Mouse (Mus musculus) frontal cortex, postnatal 25 days (tissue): ENCODE data around the gene Cntnap2.
"Not testable (repeated sequence)": the region's sequence is repeated elsewhere in the genome, so short reads cannot be mapped to it uniquely, and the experiment has no call there.

ENCODE experiments used
- DNase-seq, 2 experiments: peaks; one replicate each; pipeline ENCODE4 v3.0.0; 2022; ENCODE audit warnings: low spot score in 2 of 2

The Cntnap2 gene

DNA sequence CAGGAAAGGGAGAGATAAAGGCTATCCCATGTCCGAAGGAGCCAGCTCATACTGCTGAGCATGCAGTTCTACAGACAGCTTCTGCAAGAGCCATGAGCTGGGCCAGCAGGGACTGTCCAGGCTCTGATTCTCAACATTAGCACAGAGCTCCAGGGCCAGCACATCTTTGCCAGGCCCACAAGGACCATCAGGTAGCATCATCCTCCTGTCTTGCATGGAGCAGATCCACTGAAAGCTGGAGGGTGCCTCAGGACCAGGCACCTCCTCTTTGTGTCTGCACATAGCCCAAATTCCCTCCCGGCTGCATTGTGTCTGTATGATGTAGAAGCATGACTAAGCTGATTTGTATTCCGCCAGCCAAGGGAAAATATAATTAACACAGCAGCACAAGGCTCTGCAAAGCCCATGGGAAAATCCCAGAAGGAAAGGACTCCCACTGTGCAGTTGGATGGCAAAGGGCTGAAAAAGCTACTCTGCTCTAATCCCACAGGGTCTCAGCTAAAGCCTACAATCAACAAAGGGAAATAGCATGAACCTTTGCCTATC, 2180.3 kb downstream of the Cntnap2 start:
- peak; percentile 11 to 24 for DNase-seq

DNA sequence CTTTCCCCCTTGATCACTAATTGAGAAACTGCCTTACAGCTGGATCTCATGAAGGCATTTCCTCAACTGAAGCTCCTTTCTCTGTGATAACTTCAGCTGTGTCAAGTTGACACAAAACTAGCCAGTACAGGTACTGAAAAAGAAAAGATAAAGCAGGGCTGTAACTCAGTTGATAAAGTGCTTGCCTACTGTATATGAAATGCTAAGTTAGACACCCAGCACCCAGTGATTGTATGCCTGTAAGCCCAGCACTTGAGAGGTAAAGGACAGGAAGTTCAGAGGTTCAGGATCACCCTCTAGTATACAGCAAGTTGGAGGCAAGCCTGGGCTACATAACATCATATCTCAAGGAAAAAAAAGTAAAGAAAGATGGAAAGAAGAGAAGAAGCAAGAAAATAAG, 2182.2 kb downstream of the Cntnap2 start:
- no peak for DNase-seq

GRCm38 (mm10) chr6:47243863-47244606, 2184.9 kb downstream of the Cntnap2 start:
- DNase-seq: no peak

DNA sequence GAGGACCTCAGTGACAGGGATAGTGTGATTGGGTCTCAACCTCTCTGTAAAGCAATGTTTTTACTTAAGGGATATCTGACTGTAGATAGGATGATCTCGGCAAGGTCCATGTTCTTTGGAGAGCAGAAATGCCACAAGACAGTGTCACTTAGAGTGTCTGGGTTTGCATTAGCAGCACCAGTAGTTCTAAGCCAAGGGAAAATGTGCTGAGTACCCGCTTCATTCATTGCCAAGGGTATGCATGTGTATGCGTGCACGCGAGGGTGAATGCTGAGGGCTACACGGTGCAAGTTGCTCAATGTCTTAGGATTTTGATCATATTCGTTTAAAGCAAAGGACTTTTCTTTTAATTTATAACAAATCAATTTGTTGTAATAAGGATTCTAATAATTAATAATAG, 2185.5 kb downstream of the Cntnap2 start:
- DNase-seq: no peak

GRCm38 (mm10) chr6:47255270-47255669, 2196.1 kb downstream of the Cntnap2 start:
- DNase-seq: no peak

GRCm38 (mm10) chr6:47256227-47256887, 2197.2 kb downstream of the Cntnap2 start:
- DNase-seq: no peak

DNA sequence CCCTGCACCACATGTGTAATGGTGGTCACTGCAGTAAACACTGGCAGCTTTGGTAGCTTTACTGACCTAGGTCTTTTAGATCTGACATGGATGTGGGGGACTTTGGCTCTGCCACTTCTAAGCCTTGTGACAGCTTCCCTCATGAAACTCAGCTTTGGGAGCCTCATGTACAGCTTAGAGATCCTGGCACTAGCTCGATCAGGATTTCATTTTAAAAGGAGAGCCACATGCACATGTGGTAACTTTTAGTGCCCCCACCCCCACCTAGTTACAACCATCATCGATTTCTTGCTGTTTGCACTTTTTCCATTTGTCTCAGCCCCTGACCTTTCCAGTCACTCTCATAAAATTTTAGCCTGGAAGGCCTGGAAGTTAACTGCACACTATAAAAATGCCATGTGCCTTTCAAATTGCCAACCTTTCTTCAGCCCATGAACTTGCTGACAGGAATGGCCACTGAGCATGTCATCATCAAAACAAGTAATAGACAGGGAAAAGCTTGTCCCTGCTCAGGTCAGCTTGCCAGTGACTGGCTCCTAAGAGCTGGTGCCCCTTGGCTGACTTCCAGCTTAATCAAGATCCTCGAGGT, 2197.9 kb downstream of the Cntnap2 start:
- DNase-seq: no peak

GRCm38 (mm10) chr6:47259626-47260114, 2200.5 kb downstream of the Cntnap2 start:
- no peak for DNase-seq

- DNase-seq: no peak
These were observed 2208.1 kb downstream of the Cntnap2 start for GRCm38 (mm10) chr6:47267236-47267635.

GRCm38 (mm10) chr6:47269455-47269854, 2210.3 kb downstream of the Cntnap2 start:
- DNase-seq: no peak

DNA sequence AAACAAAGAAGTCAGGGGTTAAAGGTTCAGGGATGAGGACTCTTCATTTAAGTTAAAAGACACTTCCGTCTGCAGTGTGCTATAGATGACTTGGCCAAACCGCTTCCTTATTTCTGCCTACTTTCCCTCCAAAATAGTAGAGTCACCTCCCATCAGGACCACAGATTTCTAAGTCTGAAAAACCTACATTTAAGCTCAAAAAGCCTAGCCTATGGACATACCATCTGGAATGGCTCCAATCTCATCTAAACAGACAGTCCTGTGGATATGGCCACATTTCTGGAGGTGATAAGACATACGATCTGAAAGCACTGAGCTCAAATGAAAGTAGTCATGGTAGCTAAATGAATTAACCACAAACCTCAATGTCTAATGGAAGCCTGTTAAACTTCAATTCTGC, 2212.4 kb downstream of the Cntnap2 start:
- DNase-seq: no peak

- no peak for DNase-seq
These were observed 2213.7 kb downstream of the Cntnap2 start for GRCm38 (mm10) chr6:47272606-47273575.

DNA sequence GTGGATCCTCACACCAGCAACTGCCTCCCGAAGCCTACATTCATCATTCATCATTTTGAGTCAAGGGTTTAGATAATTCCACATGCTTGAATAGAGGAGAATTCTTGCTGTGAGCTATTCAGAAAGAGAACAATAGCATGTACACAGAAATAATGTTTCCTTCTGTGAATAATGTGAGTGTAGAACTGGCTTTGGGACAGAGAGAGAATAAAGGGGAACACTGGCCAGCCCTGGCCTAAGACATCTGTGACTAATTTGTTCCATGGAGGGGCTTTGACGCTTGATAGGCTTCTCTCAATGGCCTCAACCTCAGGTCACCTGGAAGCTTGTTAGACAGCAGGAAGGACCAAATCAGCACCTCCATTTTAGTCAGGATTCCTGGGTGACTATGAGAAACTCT, 2215.9 kb downstream of the Cntnap2 start:
- no peak for DNase-seq

DNA sequence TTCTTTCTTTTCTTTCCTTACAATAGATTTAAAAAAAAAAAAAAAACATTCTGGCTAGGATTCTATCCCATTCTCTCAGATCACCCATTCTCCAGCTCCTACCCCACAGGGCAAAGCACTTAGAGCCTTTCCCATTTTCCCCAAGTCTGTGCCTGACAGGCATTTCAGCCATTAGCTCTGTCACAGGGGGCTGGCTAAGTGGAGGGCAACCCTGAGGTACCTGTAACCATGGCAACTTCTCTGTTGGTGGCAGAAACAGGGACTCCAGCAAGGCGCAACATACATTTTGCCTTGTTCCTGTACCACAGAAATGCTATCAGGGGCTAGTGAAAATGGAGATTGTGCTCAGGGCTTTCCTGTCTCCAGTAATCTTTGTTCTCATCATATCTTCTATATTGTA, 2220.0 kb downstream of the Cntnap2 start:
- DNase-seq: no peak

GRCm38 (mm10) chr6:47281584-47281983, 2222.4 kb downstream of the Cntnap2 start:
- no peak for DNase-seq

DNA sequence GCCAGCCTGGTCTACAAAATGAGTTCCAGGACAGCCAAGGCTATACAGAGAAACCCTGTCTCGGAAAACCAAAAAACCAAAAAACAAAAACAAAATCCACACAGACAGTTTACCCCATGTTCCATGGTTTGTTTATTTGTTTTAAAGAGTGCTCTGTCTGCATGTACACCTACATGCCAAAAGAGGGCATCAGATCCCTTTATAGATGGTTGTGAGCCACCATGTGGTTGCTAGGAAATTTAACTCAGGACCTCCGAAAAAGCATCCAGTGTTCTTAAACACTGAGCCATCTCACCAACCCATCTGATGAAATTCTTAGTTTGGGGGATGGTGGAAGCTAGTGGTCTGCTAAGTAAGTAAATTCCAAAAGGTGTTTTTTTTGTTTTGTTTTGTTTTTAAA, 2225.6 kb downstream of the Cntnap2 start:
- DNase-seq: no peak

DNA sequence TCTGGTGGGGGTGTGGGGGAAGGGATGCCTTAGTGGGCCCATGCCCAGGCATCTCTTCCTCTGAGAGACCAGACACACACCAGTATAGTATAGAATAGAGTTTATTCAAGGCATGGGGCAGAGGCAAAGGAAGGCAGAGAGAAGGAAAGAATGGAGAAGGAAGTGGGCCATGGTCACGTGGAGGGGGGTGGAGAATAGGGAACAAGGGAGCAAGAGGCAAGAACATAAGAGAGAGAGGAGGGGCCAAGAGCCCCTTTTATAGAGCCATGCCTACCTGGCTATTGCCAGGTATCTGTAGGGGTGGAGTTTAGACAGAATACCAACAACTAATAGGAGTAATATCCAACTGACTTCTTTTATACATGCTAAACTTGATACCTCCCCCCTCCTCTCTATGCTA, 2226.6 kb downstream of the Cntnap2 start:
- no peak for DNase-seq

GRCm38 (mm10) chr6:47286247-47286967, 2227.2 kb downstream of the Cntnap2 start:
- not testable (repeated sequence) for DNase-seq

DNA sequence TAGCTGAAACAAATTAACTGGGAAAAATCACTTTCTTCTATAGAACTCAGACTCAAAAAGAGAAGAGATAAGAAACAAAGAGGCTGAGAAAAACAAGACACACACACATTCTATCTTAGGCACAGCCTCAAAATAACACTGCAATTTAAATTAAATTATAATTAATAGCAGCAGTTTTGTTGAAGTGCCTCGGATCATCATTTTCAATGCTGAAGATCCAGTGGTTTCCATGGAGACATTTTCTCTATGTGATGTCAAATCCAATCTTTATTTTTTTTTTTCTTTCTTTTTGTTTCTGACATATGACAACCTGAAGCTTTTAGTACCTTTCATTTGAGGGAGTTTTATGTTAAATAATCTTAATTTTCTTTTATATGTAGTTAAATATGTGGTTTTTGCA, 2228.6 kb downstream of the Cntnap2 start:
- no peak for DNase-seq

GRCm38 (mm10) chr6:47291973-47292372, 2232.8 kb downstream of the Cntnap2 start:
- DNase-seq: no peak

DNA sequence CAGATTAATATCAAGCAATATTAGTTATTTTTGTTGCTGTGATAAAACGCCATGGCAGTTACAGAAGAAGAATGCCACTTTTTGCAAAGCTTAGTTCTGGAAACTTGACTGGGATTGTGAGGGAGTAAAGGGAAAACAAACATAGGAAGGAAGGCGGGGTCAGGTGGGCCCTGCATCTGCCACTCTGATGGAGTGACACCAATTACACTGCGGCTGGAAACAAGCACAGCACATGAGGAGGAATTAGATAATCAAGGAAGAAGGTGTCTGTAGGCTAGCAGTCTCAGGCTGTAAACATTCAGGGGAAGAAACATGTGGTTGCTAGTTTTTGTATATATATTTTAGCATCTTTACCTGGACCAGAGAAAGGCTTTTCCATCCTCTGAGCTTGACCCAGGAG, 2233.3 kb downstream of the Cntnap2 start:
- no peak for DNase-seq
